Mouse (Mus musculus): Measurements from ENCODE around the gene Etnk1.

DNA sequence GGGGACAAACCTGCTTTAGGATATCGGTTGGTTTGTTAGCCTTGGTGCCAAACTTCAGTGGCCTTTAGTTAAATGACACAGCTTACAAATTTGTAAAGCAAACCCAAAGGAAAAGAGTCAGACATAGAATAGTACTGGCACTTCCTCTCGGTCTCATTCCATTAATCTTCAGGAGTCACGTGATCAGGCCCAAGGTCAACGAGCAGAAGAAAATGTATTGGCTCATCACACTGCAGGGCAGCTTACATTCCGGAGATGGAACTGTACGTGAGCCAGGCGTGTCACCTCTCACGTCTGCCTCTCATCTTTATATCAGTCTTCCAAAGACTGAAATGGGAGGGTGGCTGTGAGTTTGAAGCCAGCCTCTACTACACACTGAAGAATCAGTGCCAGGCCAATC lies 62.9 kb downstream of the Etnk1 start:
- no peak for TF ChIP-seq CTCF (conservative IDR thresholded peaks at IDR 0.05 in 1 of 2, IDR thresholded peaks at IDR 0.05 in 1 of 2; ENCODE audit: low read depth in 2 of 2, low read length in 2 of 2)
- no peak for TF ChIP-seq EP300 (IDR thresholded peaks at IDR 0.05; ENCODE audit: low read length)
- no peak for TF ChIP-seq JUND (conservative IDR thresholded peaks at IDR 0.05; ENCODE audit: low read depth, low read length)
- TF ChIP-seq HCFC1 (IDR thresholded peaks at IDR 0.05; ENCODE audit: low read depth, low read length) = no peak

All from CH12.LX (cell line).